Mouse (Mus musculus) C2C12 (cell line): ENCODE results near the gene Casd1. TPM values are rescaled to one million over a fixed set of nuclear protein-coding genes. Genes with fewer than 3 reads are reported as not detected.

Source experiments
- H3K27me3 ChIP-seq: one replicate; pipeline ENCODE4 v1.6.1; 2011; ENCODE audit not compliant: control insufficient read depth, insufficient read depth, insufficient read length
- H3K36me3 ChIP-seq: one replicate; pipeline ENCODE4 v1.6.1; 2011; ENCODE audit not compliant: control insufficient read depth, insufficient read depth
- H3K4me3 ChIP-seq: one replicate; pipeline ENCODE4 v1.5.1; 2011; ENCODE audit warnings: mild to moderate bottlenecking, control low read depth; ENCODE audit not compliant: poor library complexity, insufficient read depth, severe bottlenecking
- H3K79me2 ChIP-seq: one replicate; pipeline ENCODE4 v1.6.1; 2011; ENCODE audit not compliant: control insufficient read depth, insufficient read depth
- H3K79me3 ChIP-seq: one replicate; pipeline ENCODE4 v1.6.1; 2011; ENCODE audit warnings: low read depth, control low read depth
- H3ac ChIP-seq: one replicate; pipeline ENCODE3; 2011; ENCODE audit warnings: low read depth; ENCODE audit not compliant: control insufficient read depth, insufficient read length
- CEBPB ChIP-seq: IDR thresholded peaks from one replicate; pipeline ENCODE4 v1.6.1; 2011; ENCODE audit warnings: low read depth, mild to moderate bottlenecking, control low read depth, moderate library complexity
- CTCF ChIP-seq: IDR thresholded peaks from one replicate; pipeline ENCODE4 v1.5.1; 2011; ENCODE audit not compliant: control insufficient read depth, insufficient read depth, insufficient read length
- FOSL1 ChIP-seq: IDR thresholded peaks from one replicate; pipeline ENCODE4 v1.8.0; 2011; ENCODE audit warnings: mild to moderate bottlenecking, low read length; ENCODE audit not compliant: poor library complexity, insufficient read depth, severe bottlenecking
- MAX ChIP-seq: IDR thresholded peaks from one replicate; pipeline ENCODE4 v1.6.1; 2011; ENCODE audit warnings: mild to moderate bottlenecking, control low read depth
- MYOD1 ChIP-seq: IDR thresholded peaks from one replicate; pipeline ENCODE4 v1.6.1; 2011; ENCODE audit warnings: low read depth; ENCODE audit not compliant: control insufficient read depth, insufficient read length
- MYOG ChIP-seq: IDR thresholded peaks from one replicate; pipeline ENCODE4 v1.6.1; 2011; ENCODE audit not compliant: control insufficient read depth, insufficient read length; ENCODE audit errors: extremely low read depth
- USF1 ChIP-seq: IDR thresholded peaks from one replicate; pipeline ENCODE4 v1.6.1; 2011; ENCODE audit warnings: low read depth, mild to moderate bottlenecking, control low read depth, moderate library complexity
- polyA plus RNA-seq: library from polyadenylated mRNA; unstranded; fragments of >200 nt; fragmentation: generic; extraction: Trizol; gene quantifications from one replicate; pipeline ENCODE4 v1.2.1, GENCODE M21; 2012; ENCODE audit warnings: missing spikeins

Casd1 gene
- polyA plus RNA-seq, 1 experiment = 4.9 TPM

- H3K79me2 ChIP-seq = no peaks in the 10 kb centered on the region
- no peak overlapping the region for H3ac ChIP-seq
- H3K79me3 ChIP-seq = no peaks in the 10 kb centered on the region
- no peaks in the 10 kb centered on the region for H3K27me3 ChIP-seq
- no peaks in the 10 kb centered on the region for H3K36me3 ChIP-seq
- H3K4me3 ChIP-seq = no peak overlapping the region
- TF ChIP-seq CEBPB = peak; percentile 92
- no peak for TF ChIP-seq MAX
- no peak for TF ChIP-seq USF1
Measured at GRCm38 (mm10) chr6:4587946-4588345, 12.7 kb upstream of the Casd1 start.

DNA sequence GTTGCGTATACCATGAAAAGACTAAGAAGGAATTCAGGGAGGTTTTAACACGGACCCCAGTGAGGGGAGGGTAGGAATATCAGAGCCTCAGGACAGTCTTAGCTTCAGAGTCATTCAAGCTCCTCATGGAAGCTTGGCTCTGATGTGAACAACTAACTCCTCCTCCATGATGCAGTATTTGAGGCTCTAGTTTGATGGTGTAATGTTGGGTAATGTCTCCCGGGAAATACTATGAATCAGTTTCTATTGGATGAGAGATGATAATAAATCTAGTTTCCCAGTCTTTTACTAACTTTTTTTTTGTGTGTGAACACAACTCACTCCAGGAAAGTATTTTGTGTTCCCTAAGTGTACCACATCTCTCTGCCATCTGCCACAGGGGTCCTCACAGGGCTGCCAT is 11.9 kb upstream of the Casd1 start:
- no peak overlapping the region for H3K4me3 ChIP-seq
- no peaks in the 10 kb centered on the region for H3K79me2 ChIP-seq
- H3ac ChIP-seq = no peak overlapping the region
- no peaks in the 10 kb centered on the region for H3K79me3 ChIP-seq
- TF ChIP-seq MAX (no peak), USF1 (no peak), MYOG (no peak), FOSL1 (no peak), CEBPB (no peak), MYOD1 (no peak), CTCF (no peak)
- no peaks in the 10 kb centered on the region for H3K36me3 ChIP-seq
- H3K27me3 ChIP-seq = no peaks in the 10 kb centered on the region

- H3ac ChIP-seq = no peak overlapping the region
- no peaks in the 10 kb centered on the region for H3K36me3 ChIP-seq
- H3K4me3 ChIP-seq = no peak overlapping the region
- H3K79me2 ChIP-seq = no peaks in the 10 kb centered on the region
- TF ChIP-seq MYOG (no peak), USF1 (no peak), CEBPB (no peak), CTCF (no peak), MAX (no peak), MYOD1 (no peak), FOSL1 (no peak)
- H3K27me3 ChIP-seq = no peaks in the 10 kb centered on the region
- H3K79me3 ChIP-seq = no peaks in the 10 kb centered on the region
Measured at GRCm38 (mm10) chr6:4590089-4590488, 10.6 kb upstream of the Casd1 start.

DNA sequence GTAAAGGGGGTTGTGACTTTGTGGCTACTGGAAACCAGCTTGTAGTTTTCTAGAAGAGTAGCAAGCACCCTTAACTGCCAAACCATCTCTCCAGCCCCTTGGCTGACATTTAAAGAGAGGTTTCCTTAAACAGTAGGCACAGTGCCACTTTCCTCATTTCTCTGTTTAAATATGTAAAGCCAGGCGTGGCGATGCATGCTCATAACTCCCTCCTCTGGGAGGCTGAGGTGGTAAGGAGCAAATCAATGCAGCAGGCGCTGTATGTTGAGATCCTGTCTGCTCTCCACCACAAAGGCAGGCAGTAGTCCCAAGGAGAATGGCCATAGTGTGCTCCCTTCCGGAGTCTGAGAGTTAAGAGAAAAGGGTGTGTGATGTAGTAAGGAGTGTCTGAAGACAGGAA is 2.9 kb upstream of the Casd1 start:
- Histone ChIP-seq H3K79me2 (peaks cover 2% of the 10 kb centered on the region), H3K27me3 (no peaks in the 10 kb centered on the region), H3K4me3 (no peak overlapping the region), H3K79me3 (no peaks in the 10 kb centered on the region), H3K36me3 (no peaks in the 10 kb centered on the region), H3ac (no peak overlapping the region)
- TF ChIP-seq CEBPB (no peak), MYOG (no peak), MYOD1 (no peak), FOSL1 (no peak), CTCF (no peak), MAX (no peak), USF1 (no peak)

DNA sequence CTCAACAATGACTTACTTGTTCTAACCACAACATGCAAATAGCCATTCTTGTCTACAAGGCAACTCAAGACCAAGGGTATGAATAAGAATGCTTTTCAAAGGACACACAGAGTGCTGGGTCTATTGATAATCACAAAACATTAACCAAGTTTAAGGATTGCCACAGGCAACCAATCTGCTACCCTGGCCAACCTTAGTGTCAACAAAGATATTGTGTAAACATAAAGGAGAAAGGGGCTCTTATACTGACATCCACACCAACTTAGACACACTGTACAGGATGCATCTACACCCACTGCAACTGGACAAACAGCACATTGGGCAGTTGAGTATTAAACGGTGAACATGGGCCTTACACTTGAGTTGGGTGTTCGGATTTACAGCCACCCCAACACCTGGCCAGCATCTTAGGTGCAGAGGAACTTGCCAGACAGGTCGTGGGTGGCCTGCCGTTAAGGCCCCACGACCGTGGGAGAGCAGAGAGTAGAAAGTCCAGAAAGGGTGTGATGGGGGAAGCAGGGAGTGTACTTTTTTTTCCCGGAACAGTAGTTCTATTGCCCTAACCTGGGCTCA is 468 bp upstream of the Casd1 start:
- no peaks in the 10 kb centered on the region for H3K27me3 ChIP-seq
- TF ChIP-seq MYOG (no peak), CEBPB (no peak), MAX (no peak), FOSL1 (no peak), CTCF (no peak), MYOD1 (no peak), USF1 (no peak)

GRCm38 (mm10) chr6:4601297-4601931 is 775 bp downstream of the Casd1 start:
- no peak for TF ChIP-seq FOSL1
- TF ChIP-seq CEBPB = no peak
- TF ChIP-seq MYOD1 = no peak
- no peak for TF ChIP-seq CTCF
- no peak for TF ChIP-seq MYOG
- TF ChIP-seq USF1 = no peak
- no peak for TF ChIP-seq MAX
- H3ac ChIP-seq = peak overlapping the region; percentile 98
- no peaks in the 10 kb centered on the region for H3K79me3 ChIP-seq
- peaks cover 14% of the 10 kb centered on the region for H3K79me2 ChIP-seq
- peak overlapping the region; percentile 57 for H3K4me3 ChIP-seq
- no peaks in the 10 kb centered on the region for H3K27me3 ChIP-seq
- no peaks in the 10 kb centered on the region for H3K36me3 ChIP-seq

More for the DNA sequence above, 468 bp upstream of the Casd1 start:
- Histone ChIP-seq H3K79me2 (peaks cover 9% of the 10 kb centered on the region), H3K79me3 (no peaks in the 10 kb centered on the region), H3K4me3 (peak overlapping the region; percentile 57), H3ac (peak overlapping the region; percentile 98), H3K36me3 (no peaks in the 10 kb centered on the region)
